8 mouse cellular contexts compared by ENCODE assay signal in the genomic region with DNA sequence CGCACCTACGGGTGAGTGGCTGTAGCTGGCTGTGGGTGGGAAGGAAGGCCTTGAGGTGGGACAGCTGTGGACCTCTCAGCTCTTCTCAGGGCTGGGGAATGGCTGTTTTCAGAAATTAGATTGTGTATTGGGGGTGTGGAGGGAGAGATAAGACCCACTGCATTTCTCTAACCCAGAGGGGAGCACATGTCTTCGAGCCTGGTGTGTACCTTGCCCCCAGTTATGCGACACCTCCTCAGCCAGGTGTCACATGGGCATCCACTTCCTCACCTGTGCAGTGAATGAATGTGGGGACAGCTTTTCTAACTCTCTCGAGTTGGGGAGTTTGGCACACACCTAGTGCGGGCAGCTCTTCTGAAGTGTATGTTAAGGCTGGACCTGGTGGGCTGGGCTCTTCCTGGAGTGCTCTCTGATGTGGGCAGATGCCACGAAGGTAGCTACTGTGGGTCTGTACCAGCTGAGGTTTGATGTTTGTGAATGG. TPM values are rescaled to one million over a fixed set of nuclear protein-coding genes. Genes with fewer than 3 reads are reported as not detected.
DNase-seq lines count a peak whose midpoint lies in the region; ATAC-seq and TF ChIP-seq lines count a peak whose summit lies in the region.

No protein-coding gene starts in this region.

- 82% methylated on average over 7 of the region's 7 CpGs for WGBS in kidney, embryonic 16.5 days
- WGBS in kidney, adult 2 months: 72% methylated on average over 7 of the region's 7 CpGs
- 85% methylated on average over 7 of the region's 7 CpGs for whole genome bisulfite sequencing in embryonic facial prominence, embryonic 13.5 days
- 59% methylated on average over 7 of the region's 7 CpGs for WGBS in intestine, embryonic 16.5 days
- 84% methylated on average over 7 of the region's 7 CpGs for WGBS in neural tube, embryonic 12.5 days

- H3K27me3 ChIP-seq in kidney, embryonic 16.5 days (ENCODE audit: insufficient read depth, low read length): peaks cover 9% of the 10 kb centered on the region; the same call in 1 of the 2 replicates
- no peaks in the 10 kb centered on the region for H3K27me3 ChIP-seq in kidney, adult 2 months (replicated peaks; ENCODE audit: control insufficient read depth, insufficient read depth, low read length)
- peaks cover 21% of the 10 kb centered on the region for H3K27me3 ChIP-seq in embryonic facial prominence, embryonic 13.5 days
- no peaks in the 10 kb centered on the region for H3K27me3 ChIP-seq in intestine, embryonic 16.5 days (replicated peaks; ENCODE audit: control insufficient read depth, insufficient read depth, low read length)
- H3K27me3 ChIP-seq in neural tube, embryonic 12.5 days (replicated peaks): peaks cover 18% of the 10 kb centered on the region

- H3K36me3 ChIP-seq in kidney, embryonic 16.5 days (ENCODE audit: insufficient read depth, low read length): no peaks in the 10 kb centered on the region
- H3K36me3 ChIP-seq in kidney, adult 2 months (ENCODE audit: control insufficient read depth, insufficient read depth, low read length): no peaks in the 10 kb centered on the region
- H3K36me3 ChIP-seq in embryonic facial prominence, embryonic 13.5 days: peaks cover 25% of the 10 kb centered on the region
- H3K36me3 ChIP-seq in intestine, embryonic 16.5 days (ENCODE audit: control insufficient read depth, insufficient read depth, low read length): 0 out of 2 replicates have a peak, but pooled peaks cover 3% of the 10 kb centered on the region
- H3K36me3 ChIP-seq in neural tube, embryonic 12.5 days: peaks cover 22% of the 10 kb centered on the region

- no peak overlapping the region for H3K27ac ChIP-seq in kidney, embryonic 16.5 days (ENCODE audit: low read length)
- H3K27ac ChIP-seq in kidney, adult 2 months (ENCODE audit: insufficient read depth, low read depth, low read length): no peak overlapping the region
- no peak overlapping the region for H3K27ac ChIP-seq in embryonic facial prominence, embryonic 13.5 days
- H3K27ac ChIP-seq in intestine, embryonic 16.5 days (ENCODE audit: low read length): peak overlapping the region; percentile 50
- no peak overlapping the region for H3K27ac ChIP-seq in neural tube, embryonic 12.5 days

- no peak for TF ChIP-seq CTCF in kidney, adult 2 months (conservative IDR thresholded peaks at IDR 0.05; ENCODE audit: insufficient read depth, insufficient read length, low read depth, low read length)

- peaks cover 57% of the 10 kb centered on the region for H3K4me1 ChIP-seq in kidney, embryonic 16.5 days (ENCODE audit: insufficient read depth, low read length)
- no peaks in the 10 kb centered on the region; the same call in 1 of the 2 replicates for H3K4me1 ChIP-seq in kidney, adult 2 months (ENCODE audit: control insufficient read depth, insufficient read depth, low read length)
- H3K4me1 ChIP-seq in embryonic facial prominence, embryonic 13.5 days: peaks cover 80% of the 10 kb centered on the region
- peaks cover 70% of the 10 kb centered on the region for H3K4me1 ChIP-seq in intestine, embryonic 16.5 days (ENCODE audit: control insufficient read depth, insufficient read depth, low read length)
- H3K4me1 ChIP-seq in neural tube, embryonic 12.5 days: peaks cover 62% of the 10 kb centered on the region

- peak overlapping the region; percentile 73; the same call in 1 of the 2 replicates for H3K9ac ChIP-seq in kidney, embryonic 16.5 days (replicated peaks; ENCODE audit: low read length)
- H3K9ac ChIP-seq in embryonic facial prominence, embryonic 13.5 days: peak overlapping the region; percentile 76
- peak overlapping the region; percentile 81 for H3K9ac ChIP-seq in intestine, embryonic 16.5 days (ENCODE audit: low read depth, low read length)
- H3K9ac ChIP-seq in neural tube, embryonic 12.5 days: peak overlapping the region; percentile 80

- no peaks in the 10 kb centered on the region for H3K9me3 ChIP-seq in kidney, embryonic 16.5 days (ENCODE audit: low read length)
- H3K9me3 ChIP-seq in embryonic facial prominence, embryonic 13.5 days: no peaks in the 10 kb centered on the region
- no peaks in the 10 kb centered on the region for H3K9me3 ChIP-seq in intestine, embryonic 16.5 days (ENCODE audit: control insufficient read depth, low read length)
- H3K9me3 ChIP-seq in neural tube, embryonic 12.5 days: no peaks in the 10 kb centered on the region

- no peak for TF ChIP-seq POLR2A in kidney, adult 2 months (IDR thresholded peaks at IDR 0.05; ENCODE audit: low read depth, low read length)

- H3K4me3 ChIP-seq in kidney, embryonic 16.5 days (ENCODE audit: low read length): peak overlapping the region; percentile 78
- no peak overlapping the region for H3K4me3 ChIP-seq in kidney, adult 2 months (ENCODE audit: insufficient read depth, low read depth, low read length)
- peak overlapping the region; percentile 79 for H3K4me3 ChIP-seq in embryonic facial prominence, embryonic 13.5 days
- H3K4me3 ChIP-seq in intestine, embryonic 16.5 days (ENCODE audit: low read length): peak overlapping the region; percentile 73
- H3K4me3 ChIP-seq in neural tube, embryonic 12.5 days: peak overlapping the region; percentile 79; the same call in 1 of the 2 replicates

- no peak for ATAC-seq in kidney, embryonic 16.5 days (ENCODE audit: low FRiP score, low TSS enrichment)
- no peak for ATAC-seq in embryonic facial prominence, embryonic 13.5 days (ENCODE audit: insufficient number of reproducible peaks, insufficient read depth, low FRiP score, low TSS enrichment, low read depth)
- ATAC-seq in intestine, embryonic 16.5 days: peak; percentile 39
- ATAC-seq in neural tube, embryonic 12.5 days (ENCODE audit: low FRiP score, low read depth): no peak

- peak overlapping the region; percentile 89 for H3K4me2 ChIP-seq in kidney, embryonic 16.5 days (replicated peaks; ENCODE audit: low read depth, low read length)
- H3K4me2 ChIP-seq in embryonic facial prominence, embryonic 13.5 days: peak overlapping the region; percentile 86
- peak overlapping the region; percentile 86 for H3K4me2 ChIP-seq in intestine, embryonic 16.5 days (ENCODE audit: low read depth, low read length)
- H3K4me2 ChIP-seq in neural tube, embryonic 12.5 days (replicated peaks): peak overlapping the region; percentile 94

- DNase-seq in kidney, adult 2 months: no peak
- no peak for DNase-seq in ovary, postnatal 10 days (ENCODE audit: low spot score)
- no peak for DNase-seq in cerebellum, postnatal 14 days
- DNase-seq in right cerebral cortex, postnatal 10 days (ENCODE audit: low spot score in 2 of 2): no peak

RNA-seq across cellular contexts. Expression of a gene that starts 3.1 kb away (rescaled TPM):
- 35.4 and 37.0 TPM in 2 replicates for polyA plus RNA-seq in kidney, embryonic 16.5 days (2015; fragmentation: Nextera tagmentation; extraction: Ambion mirVana)
- polyA plus RNA-seq in kidney, adult 2 months (2012; rRNA removed): 19.9 and 37.9 TPM in 2 replicates
- 24.2 and 25.8 TPM in 2 replicates for polyA plus RNA-seq in embryonic facial prominence, embryonic 13.5 days (2015; fragmentation: Nextera tagmentation; extraction: Ambion mirVana)
- 62.6 and 64.6 TPM in 2 replicates for polyA plus RNA-seq in intestine, embryonic 16.5 days (2015; fragmentation: Nextera tagmentation; extraction: Ambion mirVana)
- 48.2 and 52.0 TPM in 2 replicates for polyA plus RNA-seq in neural tube, embryonic 12.5 days (2016; fragmentation: Nextera tagmentation; extraction: Ambion mirVana)

RNA-seq across cellular contexts. Expression of a gene that starts 23.5 kb away (rescaled TPM):
- 143 and 146 TPM in 2 replicates for polyA plus RNA-seq in kidney, embryonic 16.5 days (2015; fragmentation: Nextera tagmentation; extraction: Ambion mirVana)
- 53.8 and 56.7 TPM in 2 replicates for polyA plus RNA-seq in kidney, adult 2 months (2012; rRNA removed)
- 137 and 148 TPM in 2 replicates for polyA plus RNA-seq in embryonic facial prominence, embryonic 13.5 days (2015; fragmentation: Nextera tagmentation; extraction: Ambion mirVana)
- 110 and 117 TPM in 2 replicates for polyA plus RNA-seq in intestine, embryonic 16.5 days (2015; fragmentation: Nextera tagmentation; extraction: Ambion mirVana)
- 120 and 123 TPM in 2 replicates for polyA plus RNA-seq in neural tube, embryonic 12.5 days (2016; fragmentation: Nextera tagmentation; extraction: Ambion mirVana)

RNA-seq across cellular contexts. Expression of a gene that starts 45.9 kb away (rescaled TPM):
- 0.05 and 0.23 TPM in 2 replicates for polyA plus RNA-seq in kidney, embryonic 16.5 days (2015; fragmentation: Nextera tagmentation; extraction: Ambion mirVana)
- 0.14 and 0.17 TPM in 2 replicates for polyA plus RNA-seq in kidney, adult 2 months (2012; rRNA removed)
- 2.8 and 3.9 TPM in 2 replicates for polyA plus RNA-seq in embryonic facial prominence, embryonic 13.5 days (2015; fragmentation: Nextera tagmentation; extraction: Ambion mirVana)
- polyA plus RNA-seq in intestine, embryonic 16.5 days (2015; fragmentation: Nextera tagmentation; extraction: Ambion mirVana): 0.04 and 0.11 TPM in 2 replicates
- 0.22 and 0.27 TPM in 2 replicates for polyA plus RNA-seq in neural tube, embryonic 12.5 days (2016; fragmentation: Nextera tagmentation; extraction: Ambion mirVana)
